Mouse (Mus musculus) lung, postnatal 0 days (tissue): ENCODE measurements around the gene C1qtnf1. TPM values are rescaled to one million over a fixed set of nuclear protein-coding genes. Genes with fewer than 3 reads are reported as not detected.

Experiments used
- ATAC-seq: fragments of 200-750 bp; cut with Nextera tagmentation; 2 replicates; pipeline ENCODE4 v1.8.0; 2017; ENCODE audit warnings: moderate library complexity
- DNase-seq: peaks from one replicate; pipeline ENCODE4 v3.0.0-alpha.2; 2016; ENCODE audit warnings: low spot score
- H3K27ac ChIP-seq: fragments of 300-500 bp; sonication (generic); 2 replicates; pipeline ENCODE4 v1.5.1; 2014; ENCODE audit warnings: antibody characterized with exemption, mild to moderate bottlenecking, low read length, mixed read lengths
- H3K27me3 ChIP-seq: fragments of 300-500 bp; sonication (generic); replicated peaks from 2 replicates; pipeline ENCODE4 v1.6.1; 2014; ENCODE audit warnings: low read length, mixed read lengths; ENCODE audit not compliant: insufficient read depth
- H3K36me3 ChIP-seq: fragments of 300-500 bp; sonication (generic); 2 replicates; pipeline ENCODE4 v1.6.1; 2014; ENCODE audit warnings: low read length, mixed read lengths; ENCODE audit not compliant: insufficient read depth
- H3K4me1 ChIP-seq: fragments of 300-500 bp; sonication (generic); 2 replicates; pipeline ENCODE4 v1.6.1; 2014; ENCODE audit warnings: antibody characterized with exemption, low read depth, low read length, mixed read lengths; ENCODE audit not compliant: insufficient read depth
- H3K4me2 ChIP-seq: fragments of 300-500 bp; sonication (generic); replicated peaks from 2 replicates; pipeline ENCODE4 v1.6.1; 2014; ENCODE audit warnings: low read depth, mild to moderate bottlenecking, low read length, moderate library complexity, mixed read lengths
- H3K4me3 ChIP-seq: fragments of 300-500 bp; sonication (generic); 2 replicates; pipeline ENCODE4 v1.5.1; 2014; ENCODE audit warnings: low read depth, low read length
- H3K9ac ChIP-seq: fragments of 300-500 bp; sonication (generic); replicated peaks from 2 replicates; pipeline ENCODE4 v1.6.1; 2014; ENCODE audit warnings: low read depth, mild to moderate bottlenecking
- H3K9me3 ChIP-seq: fragments of 300-500 bp; sonication (generic); 2 replicates; pipeline ENCODE4 v1.6.1; 2016; ENCODE audit warnings: low read length, mixed read lengths
- CTCF ChIP-seq: IDR thresholded peaks from 2 replicates; pipeline ENCODE4 v1.5.1; 2016; ENCODE audit warnings: antibody characterized with exemption, mild to moderate bottlenecking
- EP300 ChIP-seq: IDR thresholded peaks from 2 replicates; pipeline ENCODE4 v1.6.1; 2016; ENCODE audit warnings: antibody characterized with exemption, mild to moderate bottlenecking, control low read depth
- WGBS: fragments of 180-500 bp; shearing (Covaris S2); extraction: QIAGEN DNeasy Blood & Tissue Kit; methylation state at CpG from one replicate; pipeline ENCODE4 v1.1.7; 2014; 5-methylcytosine and 5-hydroxymethylcytosine counted together
- polyA plus RNA-seq: library from polyadenylated mRNA; unstranded; fragments of >200 nt; fragmentation: Nextera tagmentation; extraction: Ambion mirVana; gene quantifications from 2 replicates; pipeline ENCODE4 v1.2.1, GENCODE M21; 2015

Gene C1qtnf1
- polyA plus RNA-seq, 1 experiment from 2014 or later: 9.1 TPM

DNA sequence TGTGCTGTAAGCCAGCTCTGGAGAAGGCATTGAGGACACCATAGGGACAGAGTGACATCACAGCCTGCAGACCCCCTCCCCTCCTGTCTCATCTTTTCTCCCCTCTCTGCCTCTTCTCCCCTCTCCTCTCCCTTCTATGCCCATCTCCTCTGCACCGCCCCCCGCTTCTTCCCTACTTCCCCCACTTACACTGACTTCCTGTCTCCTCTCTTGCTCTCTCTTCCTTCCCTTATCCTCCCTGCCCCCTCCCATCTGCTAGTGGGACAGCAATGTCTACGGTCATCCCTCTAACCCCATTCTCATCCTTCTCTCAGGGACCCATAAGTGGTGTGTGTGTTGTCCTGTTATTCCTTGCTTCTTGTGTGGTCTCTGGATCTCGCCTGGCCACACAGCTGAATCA, 31.5 kb downstream of the C1qtnf1 start:
- no peaks in the 10 kb centered on the region; the same call in 1 of the 2 replicates for H3K4me1 ChIP-seq
- no peaks in the 10 kb centered on the region for H3K36me3 ChIP-seq
- DNase-seq (no peak), ATAC-seq (peak; percentile 52)
- 53% methylated on average over 4 of the region's 4 CpGs for WGBS
- TF ChIP-seq EP300 (no peak), CTCF (no peak)
- no peak overlapping the region for H3K4me2 ChIP-seq
- H3K27ac ChIP-seq: no peak overlapping the region
- no peak overlapping the region for H3K9ac ChIP-seq
- H3K27me3 ChIP-seq: no peaks in the 10 kb centered on the region
- no peak overlapping the region for H3K4me3 ChIP-seq
- no peaks in the 10 kb centered on the region for H3K9me3 ChIP-seq

DNA sequence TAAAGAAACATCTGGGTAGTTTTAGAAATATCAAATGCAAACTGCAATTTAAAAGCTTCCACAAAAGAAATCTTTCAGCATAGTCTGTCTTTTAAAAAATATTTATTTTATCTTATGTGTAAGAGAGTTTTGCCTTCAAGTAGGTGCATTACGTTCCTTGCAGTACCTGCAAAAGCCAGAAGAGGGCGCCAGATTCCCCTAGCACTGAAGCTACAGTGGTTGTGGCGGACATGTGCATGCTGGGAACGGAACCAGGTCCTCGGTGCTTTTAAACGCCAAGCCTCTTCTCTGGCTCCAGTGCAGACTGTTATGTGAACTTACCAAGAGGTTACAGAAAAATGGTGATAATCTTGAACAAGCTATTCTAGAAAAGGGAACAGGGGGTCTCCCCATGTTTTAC, 32.3 kb downstream of the C1qtnf1 start:
- Histone ChIP-seq H3K9ac (no peak overlapping the region), H3K9me3 (no peaks in the 10 kb centered on the region), H3K4me2 (no peak overlapping the region), H3K4me1 (no peaks in the 10 kb centered on the region; the same call in 1 of the 2 replicates), H3K27me3 (no peaks in the 10 kb centered on the region), H3K36me3 (no peaks in the 10 kb centered on the region), H3K4me3 (no peak overlapping the region), H3K27ac (no peak overlapping the region)
- TF ChIP-seq EP300 (no peak), CTCF (peak; percentile 71)
- ATAC-seq (no peak), DNase-seq (no peak)
- 67% methylated on average over 6 of the region's 6 CpGs for WGBS

DNA sequence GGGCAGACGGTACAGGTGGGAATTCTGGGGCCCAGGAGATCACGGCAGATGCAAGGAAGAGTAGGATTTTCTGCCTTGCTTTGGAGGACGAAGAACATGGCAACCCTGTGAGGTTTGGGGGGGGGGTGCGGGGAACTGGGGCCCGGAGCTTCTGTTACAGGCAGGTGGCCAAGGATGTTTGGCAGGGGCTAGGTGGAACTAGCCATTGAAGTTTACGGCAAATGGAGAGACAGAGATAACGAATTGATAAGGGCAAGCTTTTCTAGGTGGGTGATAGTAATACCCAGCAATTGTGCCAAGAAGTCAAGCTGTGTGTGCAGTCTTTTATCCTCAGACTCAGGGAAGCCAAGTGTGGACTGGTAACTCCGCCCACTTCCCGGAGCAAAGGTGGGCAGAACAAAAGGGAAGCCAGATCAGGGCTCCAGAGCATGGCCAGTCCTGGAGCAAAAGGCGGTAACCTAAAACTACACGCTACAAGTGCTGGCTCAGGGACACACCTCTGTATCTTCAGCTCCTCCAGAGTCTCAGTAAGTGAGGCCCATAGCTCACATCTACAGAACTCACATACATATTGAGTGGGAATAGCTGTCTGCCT, 39.5 kb downstream of the C1qtnf1 start:
- Histone ChIP-seq H3K9ac (no peak overlapping the region), H3K27ac (no peak overlapping the region), H3K4me2 (no peak overlapping the region), H3K4me3 (no peak overlapping the region), H3K9me3 (no peaks in the 10 kb centered on the region), H3K4me1 (no peaks in the 10 kb centered on the region), H3K27me3 (no peaks in the 10 kb centered on the region), H3K36me3 (no peaks in the 10 kb centered on the region)
- no peak for ATAC-seq
- no peak for TF ChIP-seq EP300
- no peak for TF ChIP-seq CTCF
- WGBS: 53% methylated on average over 11 of the region's 11 CpGs
- DNase-seq: peak; percentile 31

DNA sequence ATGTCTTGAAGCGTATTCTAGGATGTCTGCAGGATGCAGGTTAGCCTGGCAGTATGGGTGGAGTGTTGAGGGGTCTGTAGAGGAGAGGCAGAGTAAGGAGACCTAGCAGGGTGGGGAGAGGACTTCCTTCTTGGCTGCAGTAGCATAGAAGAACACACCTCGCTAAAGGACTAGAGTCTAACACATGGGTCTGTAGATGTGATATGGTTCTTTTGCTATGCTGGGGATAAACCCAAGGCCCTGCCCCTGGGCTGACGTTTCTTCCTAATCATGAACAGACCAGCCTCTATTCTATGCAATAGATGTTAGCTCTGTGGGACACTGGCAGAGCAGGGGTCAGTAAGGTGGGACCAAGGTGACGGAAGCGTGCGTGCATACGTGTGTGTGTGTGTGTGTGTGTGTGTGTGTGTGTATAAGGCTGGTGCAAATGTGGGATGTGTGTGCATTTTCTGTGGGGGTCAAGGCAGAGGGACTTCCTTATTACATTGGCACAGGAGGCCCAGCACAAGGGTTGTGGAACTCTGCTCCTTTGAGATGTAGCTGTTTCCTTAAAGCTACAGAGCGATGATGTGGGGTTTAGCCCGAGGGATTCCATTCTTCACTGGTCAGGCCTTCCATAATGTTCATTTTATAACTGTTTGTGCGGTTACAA, 41.6 kb downstream of the C1qtnf1 start:
- 67% methylated on average over 10 of the region's 10 CpGs for WGBS
- Histone ChIP-seq H3K27ac (peak overlapping the region; percentile 54; the same call in 1 of the 2 replicates), H3K9ac (no peak overlapping the region), H3K4me3 (no peak overlapping the region), H3K4me1 (no peaks in the 10 kb centered on the region), H3K36me3 (no peaks in the 10 kb centered on the region), H3K4me2 (no peak overlapping the region), H3K27me3 (no peaks in the 10 kb centered on the region), H3K9me3 (no peaks in the 10 kb centered on the region)
- TF ChIP-seq EP300 (no peak), CTCF (no peak)
- ATAC-seq (no peak), DNase-seq (no peak)

DNA sequence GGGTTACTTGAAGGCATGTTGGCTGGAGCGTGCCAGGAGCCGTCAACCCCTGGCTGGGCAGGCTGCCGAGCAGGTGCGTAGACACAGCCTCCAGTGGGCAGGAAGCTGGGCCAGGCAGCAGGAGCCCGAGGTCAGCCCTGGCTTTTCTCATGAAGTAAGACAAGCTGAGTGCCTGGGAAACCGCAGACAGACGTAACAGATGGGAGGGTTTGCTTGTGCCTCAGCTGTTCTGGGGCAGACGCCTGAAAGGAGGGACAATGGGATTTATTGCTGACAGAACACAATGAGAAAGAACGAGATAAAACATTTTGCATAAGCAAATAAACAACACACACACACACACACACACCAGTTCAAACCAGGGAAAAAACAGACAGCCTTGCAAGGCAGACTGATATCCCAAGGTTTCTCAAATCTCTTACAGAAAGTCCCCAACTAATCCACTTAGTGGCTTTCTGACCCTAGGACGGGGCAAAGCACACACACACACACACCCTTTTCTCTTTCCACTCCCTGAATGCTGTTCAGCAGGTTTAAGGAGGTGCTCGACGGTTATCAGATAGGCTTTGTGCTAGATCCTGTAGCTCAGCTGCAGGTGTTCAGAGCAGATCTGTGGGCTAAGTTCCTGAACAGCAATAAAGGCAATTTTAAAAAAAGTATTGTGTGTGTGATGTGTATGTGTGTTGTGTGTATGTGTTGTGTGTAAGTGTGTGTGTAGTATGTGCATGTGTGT, 42.4 kb downstream of the C1qtnf1 start:
- TF ChIP-seq EP300: no peak
- no peak for TF ChIP-seq CTCF
- Histone ChIP-seq H3K4me1 (no peaks in the 10 kb centered on the region), H3K4me2 (no peak overlapping the region), H3K27ac (peak overlapping the region; percentile 54), H3K9ac (no peak overlapping the region), H3K36me3 (no peaks in the 10 kb centered on the region), H3K4me3 (no peak overlapping the region), H3K27me3 (no peaks in the 10 kb centered on the region), H3K9me3 (no peaks in the 10 kb centered on the region)
- DNase-seq: peak; percentile 75
- WGBS: 25% methylated on average over 12 of the region's 12 CpGs
- ATAC-seq: peak; percentile 94

DNA sequence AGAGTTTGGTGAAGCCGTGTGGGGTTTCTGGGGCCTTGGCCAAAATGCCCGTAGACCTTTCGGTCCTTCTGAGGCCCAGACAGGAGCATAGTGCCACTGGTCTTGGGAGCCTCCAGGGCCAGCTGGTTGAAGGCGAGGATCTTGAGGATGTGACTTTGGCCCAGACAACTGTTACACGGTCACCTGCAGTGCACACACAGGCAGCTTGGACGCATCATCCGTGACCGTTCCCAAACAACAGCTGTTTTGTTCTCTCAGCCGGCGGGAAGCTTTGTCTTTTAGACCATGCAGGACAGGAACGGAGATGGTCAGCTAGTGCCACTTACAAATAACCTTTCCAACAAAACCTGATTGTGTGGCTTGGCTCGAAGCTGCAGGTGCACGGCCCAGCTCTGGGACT, 43.7 kb downstream of the C1qtnf1 start:
- H3K9me3 ChIP-seq: no peaks in the 10 kb centered on the region
- ATAC-seq: no peak
- H3K4me1 ChIP-seq: no peaks in the 10 kb centered on the region
- H3K4me2 ChIP-seq: no peak overlapping the region
- no peak for DNase-seq
- TF ChIP-seq CTCF: no peak
- no peaks in the 10 kb centered on the region for H3K27me3 ChIP-seq
- no peak overlapping the region for H3K4me3 ChIP-seq
- no peak overlapping the region for H3K27ac ChIP-seq
- no peak overlapping the region for H3K9ac ChIP-seq
- no peaks in the 10 kb centered on the region for H3K36me3 ChIP-seq
- WGBS: 75% methylated on average over 13 of the region's 13 CpGs
